Mouse (Mus musculus): ENCODE results near the gene Snx7. TPM values are rescaled to one million over a fixed set of nuclear protein-coding genes. Genes with fewer than 3 reads are reported as not detected.

Snx7 gene
- polyA plus RNA-seq, 1 experiment from 2014 or later, result 15.3 TPM

DNA sequence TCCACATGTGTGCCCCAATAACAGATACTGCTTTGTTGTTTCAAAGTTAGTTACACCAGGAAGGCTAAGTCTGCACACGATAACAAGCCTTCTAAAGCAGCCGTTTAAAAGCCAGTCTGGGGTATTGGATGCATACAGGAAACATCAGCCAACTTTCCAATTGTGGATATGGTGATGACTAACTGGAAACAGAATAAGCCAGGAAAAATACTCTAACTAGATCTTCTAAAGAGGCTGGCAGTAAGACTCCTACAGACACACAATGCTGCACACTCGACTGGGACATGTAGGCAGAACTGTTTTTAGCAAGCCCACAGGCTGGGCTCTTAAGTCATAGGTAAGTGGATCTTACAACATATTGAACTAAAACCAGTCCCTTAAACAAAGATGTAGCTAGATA lies 15.0 kb downstream of the Snx7 start:
- Histone ChIP-seq H3K4me2 (no peak overlapping the region), H3K9ac (no peak overlapping the region), H3K4me1 (no peaks in the 10 kb centered on the region), H3K27ac (no peak overlapping the region), H3K9me3 (replicated peaks) (no peaks in the 10 kb centered on the region), H3K36me3 (no peaks in the 10 kb centered on the region), H3K27me3 (replicated peaks) (no peaks in the 10 kb centered on the region), H3K4me3 (no peak overlapping the region)
- ATAC-seq, result no peak
- 71% methylated on average over 3 of the region's 3 CpGs for whole genome bisulfite sequencing (ENCODE audit: insufficient replicate concordance)

DNA sequence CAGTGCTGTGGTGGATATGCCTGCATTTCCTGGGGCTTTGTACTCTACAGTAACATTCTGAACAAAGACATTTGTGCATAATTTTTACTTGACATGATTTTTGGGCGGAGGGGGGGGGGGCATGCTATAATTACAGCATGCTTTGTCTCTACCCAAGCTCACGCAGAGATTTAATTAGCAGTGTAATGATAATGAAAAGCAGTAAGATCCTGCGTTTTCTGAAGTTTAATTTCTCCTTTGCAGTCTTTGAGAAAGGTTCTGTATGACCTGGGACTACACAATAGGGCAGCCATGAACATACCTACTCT lies 16.7 kb downstream of the Snx7 start:
- H3K4me3 ChIP-seq, result no peak overlapping the region
- ATAC-seq, result no peak
- no peaks in the 10 kb centered on the region for H3K27me3 ChIP-seq (replicated peaks)
- no peak overlapping the region for H3K4me2 ChIP-seq
- H3K4me1 ChIP-seq, result no peaks in the 10 kb centered on the region
- no peak overlapping the region for H3K9ac ChIP-seq
- H3K27ac ChIP-seq, result no peak overlapping the region
- no peaks in the 10 kb centered on the region for H3K36me3 ChIP-seq
- no peaks in the 10 kb centered on the region for H3K9me3 ChIP-seq (replicated peaks)
- 75% methylated on average over 3 of the region's 3 CpGs for WGBS (ENCODE audit: insufficient replicate concordance)

DNA sequence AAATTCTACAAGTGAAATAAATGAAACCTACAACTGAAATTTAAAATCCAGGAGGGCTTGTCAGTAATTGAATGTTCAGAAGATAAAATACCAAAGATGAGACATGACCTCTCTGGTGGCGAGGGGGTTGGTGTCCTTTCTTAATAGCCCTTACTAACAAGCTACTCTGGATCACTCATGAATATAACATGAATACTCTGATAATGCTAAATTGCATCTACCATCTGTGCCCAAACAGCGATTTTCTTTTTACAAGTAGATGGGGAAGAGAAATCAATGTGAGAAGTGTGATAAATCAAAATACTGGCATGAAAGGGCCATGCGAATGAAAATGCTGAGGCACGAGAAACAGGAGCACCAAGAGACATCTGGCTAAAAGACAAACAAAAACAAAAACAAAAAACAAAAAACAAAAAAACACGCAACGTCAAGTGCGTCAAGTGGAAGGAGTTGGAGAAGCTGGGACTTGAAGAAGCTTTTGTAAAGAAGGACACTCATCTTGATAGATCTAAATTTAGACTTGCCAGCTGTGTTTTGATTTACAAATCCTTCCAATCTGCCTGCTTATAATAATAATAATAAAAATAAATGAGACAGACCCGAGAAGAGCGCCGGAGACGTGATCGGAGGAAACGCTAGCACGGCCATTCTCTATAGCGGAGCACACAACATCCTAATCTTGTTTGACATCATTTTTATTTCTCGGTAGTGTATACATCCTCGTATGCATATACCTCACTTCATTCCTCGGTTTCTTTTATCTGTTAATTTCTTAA lies 17.3 kb downstream of the Snx7 start:
- H3K9ac ChIP-seq, result no peak overlapping the region
- WGBS (ENCODE audit: insufficient replicate concordance), result 82% methylated on average over 18 of the region's 18 CpGs
- no peaks in the 10 kb centered on the region for H3K36me3 ChIP-seq
- no peak for ATAC-seq
- no peaks in the 10 kb centered on the region for H3K9me3 ChIP-seq (replicated peaks)
- no peak overlapping the region for H3K27ac ChIP-seq
- H3K4me2 ChIP-seq, result no peak overlapping the region
- H3K27me3 ChIP-seq (replicated peaks), result no peaks in the 10 kb centered on the region
- no peaks in the 10 kb centered on the region for H3K4me1 ChIP-seq
- H3K4me3 ChIP-seq, result no peak overlapping the region

DNA sequence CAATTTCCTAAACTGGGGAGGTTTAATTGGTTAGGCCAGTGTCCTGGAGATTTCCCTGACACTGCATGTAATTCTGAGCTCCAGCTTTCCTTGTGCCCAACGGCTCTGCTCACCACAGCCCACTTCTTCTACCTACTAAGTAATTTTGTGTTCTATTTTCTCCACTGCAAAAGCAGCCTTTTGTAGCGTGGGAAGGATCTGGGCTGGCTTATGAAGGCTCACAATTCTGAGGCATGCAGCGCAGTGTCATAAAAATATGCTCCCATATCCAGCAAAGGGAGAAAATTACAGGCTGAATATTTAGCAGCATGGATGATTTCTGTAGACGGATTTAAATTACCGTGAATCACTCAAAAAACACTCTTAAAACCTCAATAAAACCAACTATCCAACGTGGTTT lies 19.9 kb downstream of the Snx7 start:
- Histone ChIP-seq H3K4me2 (no peak overlapping the region), H3K9me3 (replicated peaks) (no peaks in the 10 kb centered on the region), H3K27me3 (replicated peaks) (no peaks in the 10 kb centered on the region), H3K36me3 (no peaks in the 10 kb centered on the region), H3K27ac (no peak overlapping the region), H3K4me1 (no peaks in the 10 kb centered on the region), H3K4me3 (no peak overlapping the region), H3K9ac (no peak overlapping the region)
- no peak for ATAC-seq
- 74% methylated on average over 6 of the region's 6 CpGs for WGBS (ENCODE audit: insufficient replicate concordance)

DNA sequence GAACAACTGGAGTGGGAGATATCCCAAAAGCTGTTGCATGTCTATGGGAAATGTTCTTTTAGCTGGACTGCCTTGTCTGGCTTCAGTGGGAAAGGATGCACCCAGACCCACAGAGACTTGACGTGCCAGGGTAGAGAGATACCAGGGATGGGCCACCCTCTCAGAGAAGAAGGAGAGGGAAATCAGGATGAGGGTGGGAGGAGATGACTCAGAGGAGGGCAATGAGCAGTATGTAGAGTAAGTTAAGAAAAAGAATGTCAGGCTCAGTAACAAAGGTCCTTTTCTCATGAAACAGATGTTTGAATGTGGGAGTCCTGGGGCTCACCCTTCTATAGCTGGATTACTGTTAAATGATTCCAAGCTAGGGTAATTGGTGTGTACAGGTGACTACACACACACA lies 26.1 kb downstream of the Snx7 start:
- no peak for ATAC-seq
- Histone ChIP-seq H3K4me2 (no peak overlapping the region), H3K9me3 (replicated peaks) (no peaks in the 10 kb centered on the region), H3K27me3 (replicated peaks) (no peaks in the 10 kb centered on the region), H3K27ac (no peak overlapping the region), H3K4me1 (no peaks in the 10 kb centered on the region), H3K36me3 (no peaks in the 10 kb centered on the region), H3K9ac (no peak overlapping the region), H3K4me3 (no peak overlapping the region)
- 69% methylated on average over 1 of the region's 1 CpGs for WGBS (ENCODE audit: insufficient replicate concordance)

DNA sequence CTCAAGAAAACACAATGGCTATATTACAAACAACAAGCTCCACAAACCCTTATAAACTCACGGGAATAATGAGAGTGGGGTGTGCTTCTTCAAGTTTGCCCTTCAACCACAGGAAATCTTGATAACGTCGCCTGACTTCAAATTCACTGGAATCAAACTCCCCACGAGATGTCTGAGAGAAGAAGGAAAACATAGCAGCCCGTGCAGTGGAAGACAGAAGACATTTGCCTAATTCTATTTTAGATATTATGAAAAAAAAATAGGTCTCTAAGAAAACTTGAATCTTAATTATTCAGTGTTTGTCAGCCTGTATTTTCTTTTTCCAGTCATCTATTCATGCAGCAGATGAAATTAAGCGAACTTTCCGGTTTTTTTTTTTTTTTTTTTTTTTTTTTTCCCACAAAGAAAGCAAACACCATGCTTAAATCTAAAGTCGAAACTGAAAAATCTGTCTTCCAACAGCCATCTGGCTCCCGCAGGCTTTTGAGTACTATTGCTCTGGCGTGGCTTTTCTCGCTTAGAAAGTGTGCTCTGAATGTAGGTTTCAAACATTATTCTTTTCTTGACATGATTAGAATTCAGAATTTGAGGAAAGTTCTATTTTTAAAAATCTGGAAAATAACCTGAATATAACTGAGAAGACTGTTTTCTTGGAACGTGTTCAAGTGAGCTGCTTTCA lies 28.7 kb downstream of the Snx7 start:
- ATAC-seq, result no peak
- Histone ChIP-seq H3K27ac (no peak overlapping the region), H3K9ac (no peak overlapping the region), H3K36me3 (peaks cover 12% of the 10 kb centered on the region), H3K4me1 (no peaks in the 10 kb centered on the region), H3K4me3 (no peak overlapping the region), H3K27me3 (replicated peaks) (no peaks in the 10 kb centered on the region), H3K4me2 (no peak overlapping the region), H3K9me3 (replicated peaks) (no peaks in the 10 kb centered on the region)
- WGBS (ENCODE audit: insufficient replicate concordance), result 63% methylated on average over 12 of the region's 12 CpGs

DNA sequence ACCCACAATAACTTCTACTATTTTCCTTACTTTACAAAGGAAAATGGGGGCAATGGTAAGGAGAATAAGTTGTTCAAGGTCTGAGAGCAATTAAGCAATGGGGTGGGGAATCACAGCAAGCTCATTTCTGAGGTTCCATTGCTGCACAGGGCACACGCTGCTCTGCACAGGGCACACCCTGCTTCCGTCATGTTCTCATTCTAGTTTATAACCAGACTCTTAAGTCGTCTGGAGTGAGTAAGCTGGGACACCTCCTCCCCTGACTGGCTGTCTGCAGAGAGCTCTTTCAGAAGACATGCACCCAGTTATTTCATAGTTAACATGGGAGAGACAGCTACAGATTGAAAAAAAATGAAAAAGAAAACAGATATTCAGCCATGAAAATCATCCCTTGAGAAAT lies 30.7 kb downstream of the Snx7 start:
- Histone ChIP-seq H3K4me1 (no peaks in the 10 kb centered on the region), H3K27ac (no peak overlapping the region), H3K4me2 (no peak overlapping the region), H3K9ac (no peak overlapping the region), H3K36me3 (peaks cover 12% of the 10 kb centered on the region), H3K9me3 (replicated peaks) (no peaks in the 10 kb centered on the region), H3K4me3 (no peak overlapping the region), H3K27me3 (replicated peaks) (no peaks in the 10 kb centered on the region)
- WGBS (ENCODE audit: insufficient replicate concordance), result 49% methylated on average over 3 of the region's 3 CpGs
- ATAC-seq, result no peak

DNA sequence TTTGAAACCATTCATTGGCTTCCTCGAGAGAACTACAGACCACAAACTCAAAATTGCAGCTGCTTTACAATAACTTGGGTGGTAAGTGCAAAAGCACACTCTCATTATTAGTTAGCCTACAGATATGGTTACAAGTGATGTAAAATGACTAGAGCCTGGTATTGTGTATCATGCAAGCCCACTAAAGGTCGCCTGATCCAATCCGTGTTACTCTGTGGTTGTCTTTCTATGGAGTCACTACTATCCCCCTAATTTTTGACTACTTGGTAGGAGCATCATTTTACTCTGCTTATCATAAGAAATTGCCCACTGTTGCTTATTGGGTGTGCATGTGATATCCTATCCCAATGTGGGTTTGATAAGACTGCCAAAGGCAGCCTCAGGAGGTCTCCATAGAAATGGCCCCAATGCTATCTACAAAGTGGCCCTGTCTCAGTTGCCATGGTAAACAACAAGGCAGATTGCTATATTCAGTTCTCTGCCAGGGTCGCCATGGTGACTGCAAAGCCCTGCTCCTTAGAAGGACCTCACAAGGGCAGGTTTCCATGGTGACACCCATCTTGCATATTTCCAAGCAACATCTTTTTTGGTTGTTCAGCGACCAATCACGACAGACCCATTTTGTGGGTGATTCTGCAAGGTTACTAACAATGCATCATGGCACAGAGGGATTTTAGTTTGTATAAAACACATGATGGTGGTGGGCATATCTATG lies 42.1 kb downstream of the Snx7 start:
- 67% methylated on average over 6 of the region's 6 CpGs for WGBS (ENCODE audit: insufficient replicate concordance)
- no peak overlapping the region for H3K4me2 ChIP-seq
- H3K27ac ChIP-seq, result no peak overlapping the region
- no peaks in the 10 kb centered on the region for H3K36me3 ChIP-seq
- H3K4me3 ChIP-seq, result no peak overlapping the region
- no peak overlapping the region for H3K9ac ChIP-seq
- H3K9me3 ChIP-seq (replicated peaks), result no peaks in the 10 kb centered on the region
- no peak for ATAC-seq
- no peaks in the 10 kb centered on the region for H3K4me1 ChIP-seq
- H3K27me3 ChIP-seq (replicated peaks), result no peaks in the 10 kb centered on the region

DNA sequence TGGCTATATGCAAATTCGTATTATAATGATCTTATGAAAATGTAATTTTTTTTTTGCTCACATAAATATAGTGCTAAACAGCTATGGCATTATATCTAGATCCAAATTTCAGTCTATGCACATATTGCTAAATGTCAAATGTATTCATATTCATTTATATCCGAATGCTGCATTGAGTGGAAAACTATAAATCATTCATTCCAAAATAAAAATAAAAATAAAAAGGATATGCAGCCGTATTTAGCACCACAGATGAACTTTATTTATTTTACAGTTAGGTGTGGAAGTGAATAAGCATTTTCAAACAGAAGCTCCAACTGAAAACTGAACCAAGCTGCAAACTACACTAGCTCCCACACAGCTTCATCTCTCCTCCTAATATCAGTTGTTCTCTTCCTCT lies 45.5 kb downstream of the Snx7 start:
- Histone ChIP-seq H3K9me3 (replicated peaks) (no peaks in the 10 kb centered on the region), H3K27ac (no peak overlapping the region), H3K9ac (no peak overlapping the region), H3K4me2 (no peak overlapping the region), H3K36me3 (no peaks in the 10 kb centered on the region), H3K27me3 (replicated peaks) (no peaks in the 10 kb centered on the region), H3K4me1 (no peaks in the 10 kb centered on the region), H3K4me3 (no peak overlapping the region)
- ATAC-seq, result no peak
- 74% methylated on average over 3 of the region's 3 CpGs for WGBS (ENCODE audit: insufficient replicate concordance)

DNA sequence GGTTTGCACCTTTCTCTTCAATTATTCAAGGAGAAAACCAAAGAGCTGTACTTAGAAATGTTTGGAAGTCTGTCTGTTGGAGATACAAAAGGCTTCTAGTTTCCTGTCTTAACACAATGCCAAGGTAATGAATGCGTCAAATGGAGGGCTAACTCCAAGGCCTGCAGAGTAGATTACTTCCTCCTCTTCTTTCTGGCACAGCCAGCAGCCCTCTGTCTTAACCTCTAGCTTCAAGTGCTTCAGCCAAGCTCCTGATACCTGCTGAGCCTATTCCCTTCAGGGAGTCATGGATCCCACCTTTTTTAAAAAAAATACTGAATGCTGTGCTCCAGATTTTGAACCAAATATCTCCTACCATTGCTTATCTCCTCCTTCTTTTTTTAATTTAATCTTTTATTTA lies 51.1 kb downstream of the Snx7 start:
- 62% methylated on average over 1 of the region's 1 CpGs for WGBS (ENCODE audit: insufficient replicate concordance)

DNA sequence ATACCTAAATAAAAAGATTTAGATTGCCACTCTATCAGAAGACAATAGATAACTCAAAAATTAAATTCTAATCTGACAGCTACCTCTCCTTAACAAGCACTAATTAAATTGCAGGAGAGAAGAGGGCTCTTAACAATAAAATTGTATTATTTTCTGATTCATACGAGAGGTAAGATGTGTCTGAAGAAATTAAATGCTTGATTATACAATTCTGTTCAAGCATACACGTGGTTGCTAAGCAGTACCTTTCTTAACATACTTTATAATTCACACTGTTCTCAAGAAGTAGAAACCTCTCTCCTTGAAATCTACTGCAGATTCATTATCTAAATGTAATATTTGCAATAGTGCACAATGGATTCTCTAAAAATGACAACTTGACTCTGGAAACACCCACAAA lies 54.5 kb downstream of the Snx7 start:
- no peaks in the 10 kb centered on the region for H3K27me3 ChIP-seq (replicated peaks)
- no peaks in the 10 kb centered on the region for H3K4me1 ChIP-seq
- H3K27ac ChIP-seq, result no peak overlapping the region
- H3K4me3 ChIP-seq, result no peak overlapping the region
- no peak for ATAC-seq
- 68% methylated on average over 2 of the region's 2 CpGs for WGBS (ENCODE audit: insufficient replicate concordance)
- H3K36me3 ChIP-seq, result no peaks in the 10 kb centered on the region
- H3K9ac ChIP-seq, result no peak overlapping the region
- no peak overlapping the region for H3K4me2 ChIP-seq
- H3K9me3 ChIP-seq (replicated peaks), result no peaks in the 10 kb centered on the region

More for the DNA sequence above, 51.1 kb downstream of the Snx7 start:
- Histone ChIP-seq H3K36me3 (no peaks in the 10 kb centered on the region), H3K4me1 (no peaks in the 10 kb centered on the region), H3K9me3 (replicated peaks) (no peaks in the 10 kb centered on the region), H3K27ac (no peak overlapping the region), H3K27me3 (replicated peaks) (no peaks in the 10 kb centered on the region), H3K9ac (no peak overlapping the region), H3K4me2 (no peak overlapping the region), H3K4me3 (no peak overlapping the region)
- no peak for ATAC-seq

DNA sequence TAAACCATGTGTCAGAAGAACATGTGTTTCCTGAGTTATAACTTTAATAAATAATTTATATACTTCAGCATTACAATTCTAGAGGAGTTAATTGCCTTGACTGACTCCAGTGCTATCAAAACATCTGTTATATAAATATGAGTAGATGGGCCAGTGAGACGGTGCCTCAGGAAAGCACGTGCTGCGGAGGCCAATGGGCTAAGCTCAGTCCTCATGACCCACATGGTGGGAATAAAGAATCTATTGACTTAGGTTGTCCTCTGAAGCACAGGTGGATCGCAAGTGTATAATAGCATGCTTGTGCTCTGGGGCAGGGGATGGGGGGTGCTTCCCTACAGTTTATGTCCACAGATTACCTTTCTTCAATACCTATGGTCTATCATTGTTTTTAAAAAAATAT lies 56.6 kb downstream of the Snx7 start:
- no peaks in the 10 kb centered on the region for H3K36me3 ChIP-seq
- WGBS (ENCODE audit: insufficient replicate concordance), result 75% methylated on average over 4 of the region's 4 CpGs
- no peaks in the 10 kb centered on the region for H3K9me3 ChIP-seq (replicated peaks)
- no peak overlapping the region for H3K9ac ChIP-seq
- no peaks in the 10 kb centered on the region for H3K4me1 ChIP-seq
- no peak overlapping the region for H3K27ac ChIP-seq
- no peak for ATAC-seq
- H3K4me3 ChIP-seq, result no peak overlapping the region
- H3K4me2 ChIP-seq, result no peak overlapping the region
- no peaks in the 10 kb centered on the region for H3K27me3 ChIP-seq (replicated peaks)
